Mouse (Mus musculus) MEL (cell line): Measurements from ENCODE around the gene Rdh16f1. TPM values are rescaled to one million over a fixed set of nuclear protein-coding genes. Genes with fewer than 3 reads are reported as not detected.

Source experiments
- DNase-seq: peaks from one replicate; pipeline ENCODE4 v3.0.0; 2011; ENCODE audit warnings: low read depth, low spot score
- H3K27ac ChIP-seq: 2 replicates; pipeline ENCODE4 v1.5.1; 2012; ENCODE audit warnings: low read depth, mild to moderate bottlenecking, control low read depth, low read length, moderate library complexity; ENCODE audit not compliant: control insufficient read depth
- H3K27me3 ChIP-seq, 2 experiments: fragments of 150-350 bp in 1 of 2; sonication (generic) in 1 of 2; 2 replicates each; pipeline ENCODE4 v1.6.1; 2012; ENCODE audit warnings: low read length in 2 of 2, mild to moderate bottlenecking in 2 of 2, improper control_type of control experiment in 1 of 2, moderate library complexity in 1 of 2; ENCODE audit not compliant: insufficient read depth in 2 of 2, control insufficient read depth in 1 of 2
- H3K36me3 ChIP-seq, 2 experiments: 2 replicates each; pipeline ENCODE4 v1.6.1; 2012 to 2014; ENCODE audit warnings: low read length in 2 of 2, improper control_type of control experiment in 1 of 2, inconsistent platforms in 1 of 2, mild to moderate bottlenecking in 1 of 2; ENCODE audit not compliant: insufficient read depth in 2 of 2, control insufficient read depth in 1 of 2
- H3K4me1 ChIP-seq, 2 experiments: fragments of 150-350 bp in 1 of 2; sonication (generic) in 1 of 2; 2 replicates each; pipeline ENCODE4 v1.6.1; 2012; ENCODE audit warnings: low read length in 2 of 2, improper control_type of control experiment in 1 of 2, mild to moderate bottlenecking in 1 of 2; ENCODE audit not compliant: insufficient read depth in 2 of 2, control insufficient read depth in 1 of 2
- H3K4me3 ChIP-seq, 2 experiments: fragments of 150-350 bp in 1 of 2; sonication (generic) in 1 of 2; 2 replicates each; pipeline ENCODE4 v1.5.1; 2012; ENCODE audit warnings: low read depth in 2 of 2, low read length in 2 of 2, mild to moderate bottlenecking in 2 of 2, moderate library complexity in 2 of 2, control low read depth in 1 of 2, improper control_type of control experiment in 1 of 2; ENCODE audit not compliant: control insufficient read depth in 1 of 2, insufficient read depth in 1 of 2
- H3K79me2 ChIP-seq: 2 replicates; pipeline ENCODE4 v1.6.1; 2012; ENCODE audit warnings: mild to moderate bottlenecking, low read length, moderate library complexity; ENCODE audit not compliant: control insufficient read depth, poor library complexity, insufficient read depth
- H3K9ac ChIP-seq: 2 replicates; pipeline ENCODE4 v1.6.1; 2012; ENCODE audit warnings: low read depth, mild to moderate bottlenecking, control low read depth, low read length, moderate library complexity; ENCODE audit not compliant: control insufficient read depth, poor library complexity, severe bottlenecking
- H3K9me3 ChIP-seq: fragments of 150-350 bp; sonication (generic); replicated peaks from 2 replicates; pipeline ENCODE4 v1.6.1; 2012; ENCODE audit warnings: mild to moderate bottlenecking, low read length, improper control_type of control experiment, moderate library complexity; ENCODE audit not compliant: insufficient read depth
- BHLHE40 ChIP-seq: IDR thresholded peaks from 2 replicates; pipeline ENCODE4 v1.6.1; 2012; ENCODE audit warnings: low read depth, mild to moderate bottlenecking, inconsistent platforms, low read length, improper control_type of control experiment, borderline replicate concordance
- CTCF ChIP-seq, 3 experiments: IDR thresholded peaks in 2 of 3; conservative IDR thresholded peaks in 1 of 3; 2 replicates each; pipeline ENCODE4 v1.5.1; 2011 to 2012; ENCODE audit warnings: low read length in 3 of 3, low read depth in 2 of 3, mild to moderate bottlenecking in 2 of 3, improper control_type of control experiment in 1 of 3, inconsistent platforms in 1 of 3, mixed read lengths in 1 of 3, moderate library complexity in 1 of 3; ENCODE audit not compliant: control insufficient read depth in 1 of 3, insufficient read depth in 1 of 3, poor library complexity in 1 of 3, severe bottlenecking in 1 of 3
- E2F4 ChIP-seq: IDR thresholded peaks from 2 replicates; pipeline ENCODE4 v1.6.1; 2011; ENCODE audit warnings: low read depth, low read length, improper control_type of control experiment, borderline replicate concordance
- ELF1 ChIP-seq: IDR thresholded peaks from 2 replicates; pipeline ENCODE4 v1.6.1; 2014; ENCODE audit warnings: low read depth, mild to moderate bottlenecking, inconsistent platforms, low read length, improper control_type of control experiment, moderate library complexity
- EP300 ChIP-seq, 2 experiments: IDR thresholded peaks; 2 replicates each; pipeline ENCODE4 v1.6.1; 2011; ENCODE audit warnings: improper control_type of control experiment in 2 of 2, low read length in 2 of 2, low read depth in 1 of 2, mild to moderate bottlenecking in 1 of 2
- ETS1 ChIP-seq: IDR thresholded peaks from 2 replicates; pipeline ENCODE4 v1.6.1; 2012; ENCODE audit warnings: low read depth, mild to moderate bottlenecking, inconsistent platforms, low read length, improper control_type of control experiment, moderate library complexity
- GABPA ChIP-seq: IDR thresholded peaks from 2 replicates; pipeline ENCODE4 v1.6.1; 2012; ENCODE audit warnings: low read depth, mild to moderate bottlenecking, inconsistent platforms, low read length, improper control_type of control experiment, moderate library complexity
- GATA1 ChIP-seq: IDR thresholded peaks from 2 replicates; pipeline ENCODE4 v1.6.1; 2011; ENCODE audit warnings: low read depth, low read length, improper control_type of control experiment
- MAX ChIP-seq: IDR thresholded peaks from 2 replicates; pipeline ENCODE4 v1.6.1; 2011; ENCODE audit warnings: low read length, improper control_type of control experiment
- MXI1 ChIP-seq: IDR thresholded peaks from 2 replicates; pipeline ENCODE4 v1.6.1; 2011; ENCODE audit warnings: mild to moderate bottlenecking, low read depth, low read length, improper control_type of control experiment
- MYB ChIP-seq: IDR thresholded peaks from 2 replicates; pipeline ENCODE4 v1.6.1; 2011; ENCODE audit warnings: mild to moderate bottlenecking, low read depth, low read length, improper control_type of control experiment
- NELFE ChIP-seq: IDR thresholded peaks from 2 replicates; pipeline ENCODE4 v1.6.1; 2011; ENCODE audit warnings: low read depth, low read length, improper control_type of control experiment
- POLR2AphosphoS2 ChIP-seq: IDR thresholded peaks from 2 replicates; pipeline ENCODE4 v1.6.1; 2011; ENCODE audit warnings: low read length, improper control_type of control experiment
- RAD21 ChIP-seq: IDR thresholded peaks from 2 replicates; pipeline ENCODE4 v1.6.1; 2011; ENCODE audit warnings: mild to moderate bottlenecking, low read depth, low read length, improper control_type of control experiment
- RCOR1 ChIP-seq: IDR thresholded peaks from 2 replicates; pipeline ENCODE4 v1.6.1; 2012; ENCODE audit warnings: low read depth, mild to moderate bottlenecking, inconsistent platforms, low read length, improper control_type of control experiment
- SIN3A ChIP-seq: IDR thresholded peaks from 2 replicates; pipeline ENCODE4 v1.6.1; 2012; ENCODE audit warnings: low read length, improper control_type of control experiment, inconsistent platforms
- SMC3 ChIP-seq: IDR thresholded peaks from 2 replicates; pipeline ENCODE4 v1.6.1; 2011; ENCODE audit warnings: low read depth, low read length, improper control_type of control experiment
- TAL1 ChIP-seq: IDR thresholded peaks from 2 replicates; pipeline ENCODE4 v1.6.1; 2012; ENCODE audit warnings: mild to moderate bottlenecking, inconsistent platforms, low read length, moderate library complexity, mixed read lengths
- TBP ChIP-seq: IDR thresholded peaks from 2 replicates; pipeline ENCODE4 v1.8.0; 2011; ENCODE audit warnings: low read depth, low read length, improper control_type of control experiment
- USF1 ChIP-seq: IDR thresholded peaks from 2 replicates; pipeline ENCODE4 v1.6.1; 2014; ENCODE audit warnings: low read depth, mild to moderate bottlenecking, inconsistent platforms, low read length, improper control_type of control experiment, moderate library complexity
- ZMIZ1 ChIP-seq: IDR thresholded peaks from 2 replicates; pipeline ENCODE4 v1.6.1; 2012; ENCODE audit warnings: low read depth, mild to moderate bottlenecking, inconsistent platforms, low read length, improper control_type of control experiment, moderate library complexity
- polyA plus RNA-seq, 2 experiments: library from polyadenylated mRNA; stranded (reverse) in 1 of 2; unstranded in 1 of 2; fragments of >175 nt in 1 of 2; fragments of >200 nt in 1 of 2; gene quantifications; 2 replicates each; pipeline versions ENCODE4 v1.2.1 to v1.2.4; 2012; ENCODE audit warnings: low replicate concordance in 2 of 2, low read depth in 1 of 2; ENCODE audit not compliant: insufficient read length in 2 of 2, insufficient read depth in 1 of 2, missing spikeins in 1 of 2
- total RNA-seq: library from RNA; depleted of rRNA; stranded (reverse); fragments of 300-350 nt; gene quantifications from 2 replicates; pipeline ENCODE4 v1.2.3, GENCODE M21; 2012

The Rdh16f1 gene
- total and polyA plus RNA-seq, 3 experiments, result not detected

DNA sequence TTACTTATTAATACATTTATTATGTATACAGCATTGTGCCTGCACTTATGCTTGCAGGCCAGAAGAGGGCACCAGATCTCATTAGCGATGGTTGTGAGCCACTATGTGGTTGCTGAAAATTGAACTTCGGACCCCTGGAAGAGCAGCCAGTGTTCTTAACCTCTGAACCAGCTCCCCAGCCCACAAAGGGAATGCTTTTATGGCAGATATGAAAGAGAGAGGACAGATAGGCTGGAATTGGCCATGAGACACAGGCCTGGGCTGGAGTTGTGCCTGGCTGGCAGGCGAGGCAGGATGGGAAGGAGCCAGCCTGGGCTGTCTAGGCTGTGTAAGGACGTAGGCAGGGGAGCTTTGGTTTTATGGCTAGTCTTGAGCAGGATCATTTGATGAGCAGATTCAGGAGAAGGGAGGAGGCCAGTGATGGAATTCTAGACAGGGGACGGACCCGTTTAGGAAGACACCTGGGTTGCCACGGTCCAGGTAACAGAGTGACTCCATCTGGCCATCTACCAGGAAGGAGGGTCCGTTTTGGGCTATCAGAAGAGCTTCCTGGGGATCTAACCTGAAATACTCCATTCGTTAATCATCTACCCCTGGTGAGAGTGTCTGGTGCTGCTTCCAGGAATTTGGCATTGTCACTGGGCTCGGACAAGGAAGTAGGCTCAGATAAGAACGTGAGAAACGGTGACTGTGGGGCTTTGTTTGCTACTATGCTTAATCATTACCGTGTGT lies 21.3 kb upstream of the Rdh16f1 start:
- H3K79me2 ChIP-seq, result peaks cover 9% of the 10 kb centered on the region
- peak overlapping the region; percentile 61 for H3K27ac ChIP-seq
- peak overlapping the region; percentile 25 to 58 for H3K4me3 ChIP-seq
- H3K27me3 ChIP-seq, result no peaks in the 10 kb centered on the region
- H3K9me3 ChIP-seq, result no peaks in the 10 kb centered on the region
- peak overlapping the region; percentile 22 for H3K9ac ChIP-seq
- TF ChIP-seq EP300 (IDR thresholded peaks at IDR 0.05; ENCODE audit: low read depth in 1 of 2, low read length in 2 of 2), result peak; percentile 77 to 80
- peak; percentile 73 for TF ChIP-seq ETS1
- peak; percentile 49 for TF ChIP-seq TAL1
- 0 out of 2 replicates have a peak, but pooled peaks have one; percentile 10 for TF ChIP-seq RCOR1
- TF ChIP-seq GABPA, result no peak
- no peak for TF ChIP-seq USF1
- no peak for TF ChIP-seq E2F4
- peak; percentile 71 for TF ChIP-seq GATA1
- 0 out of 2 replicates have a peak, but pooled peaks have one; percentile 8 for TF ChIP-seq NELFE
- TF ChIP-seq ZMIZ1, result no peak
- TF ChIP-seq MAX, result no peak
- peak; percentile 33 for TF ChIP-seq SMC3
- TF ChIP-seq SIN3A, result peak; percentile 55; the same call in 1 of the 2 replicates
- TF ChIP-seq BHLHE40, result peak; percentile 69; the same call in 1 of the 2 replicates
- peak; percentile 39; the same call in 1 of the 2 replicates for TF ChIP-seq TBP
- peak; percentile 41 to 54 (median 47) for TF ChIP-seq CTCF (IDR thresholded peaks at IDR 0.05 in 2 of 3, conservative IDR thresholded peaks at IDR 0.05 in 1 of 3; ENCODE audit: control insufficient read depth in 1 of 3, insufficient read depth in 1 of 3, low read depth in 2 of 3, low read length in 3 of 3, poor library complexity in 1 of 3, severe bottlenecking in 1 of 3)
- no peak for TF ChIP-seq MYB
- peak; percentile 10 for TF ChIP-seq RAD21
- no peak for TF ChIP-seq POLR2AphosphoS2
- TF ChIP-seq ELF1, result 0 out of 2 replicates have a peak, but pooled peaks have one; percentile 45
- TF ChIP-seq MXI1, result peak; percentile 24
- TF ChIP-seq, all 39 proteins: peak for 14
- peaks cover 5 to 23% of the 10 kb centered on the region in 2 experiments; a peak in 3 of 4 replicates for H3K4me1 ChIP-seq
- DNase-seq, result peak; percentile 86
- H3K36me3 ChIP-seq, result peaks cover 0 to 23% of the 10 kb centered on the region in 2 experiments; a peak in 2 of 4 replicates
